Mouse (Mus musculus): ENCODE measurements around the gene Ccser2. TPM values are rescaled to one million over a fixed set of nuclear protein-coding genes. Genes with fewer than 3 reads are reported as not detected.
A peak's percentile ranks its signal among the peaks of the same experiment; 100 is the strongest.

Ccser2 gene
- polyA plus RNA-seq, 1 experiment from 2014 or later, result 34.8 TPM

GRCm38 (mm10) chr14:36852972-36853371 is 115.6 kb downstream of the Ccser2 start:
- 48% methylated on average over 4 of the region's 4 CpGs for WGBS
- no peaks in the 10 kb centered on the region for H3K27me3 ChIP-seq (ENCODE audit: insufficient read depth, low read length)
- no peak for TF ChIP-seq CTCF (IDR thresholded peaks at IDR 0.05; ENCODE audit: low read depth)
- no peak overlapping the region for H3K9ac ChIP-seq
- no peak overlapping the region for H3K4me3 ChIP-seq (ENCODE audit: low read depth, low read length)
- ATAC-seq (ENCODE audit: insufficient read depth) (no peak), DNase-seq (peak; percentile 61)
- no peak overlapping the region for H3K4me2 ChIP-seq
- H3K27ac ChIP-seq (ENCODE audit: low read depth), result no peak overlapping the region
- no peaks in the 10 kb centered on the region for H3K36me3 ChIP-seq (ENCODE audit: insufficient read depth)
- H3K4me1 ChIP-seq (ENCODE audit: insufficient read depth), result no peaks in the 10 kb centered on the region
- H3K9me3 ChIP-seq (ENCODE audit: low read depth, low read length), result no peaks in the 10 kb centered on the region

DNA sequence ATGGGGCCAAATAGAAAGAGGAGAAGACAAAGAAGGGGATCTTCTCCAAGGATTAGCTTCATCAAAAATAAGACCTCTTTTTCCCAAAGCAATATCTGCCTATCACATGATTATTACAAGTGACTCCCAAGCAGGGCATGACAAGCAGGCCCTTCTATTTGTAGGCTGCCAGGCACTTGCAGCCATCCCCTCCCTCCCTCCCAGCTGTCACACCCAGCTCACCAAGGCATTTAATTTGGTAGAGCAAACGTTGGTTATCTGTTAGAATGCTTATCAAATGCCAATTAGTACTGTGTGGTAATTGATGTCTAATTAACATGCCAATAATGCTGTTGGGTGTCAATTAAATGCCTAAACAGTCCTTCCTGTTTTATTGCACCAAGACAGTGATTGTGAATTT is 119.7 kb downstream of the Ccser2 start:
- DNase-seq, result no peak
- ATAC-seq (ENCODE audit: insufficient read depth), result no peak
- Histone ChIP-seq H3K36me3 (ENCODE audit: insufficient read depth) (no peaks in the 10 kb centered on the region), H3K27me3 (ENCODE audit: insufficient read depth, low read length) (no peaks in the 10 kb centered on the region), H3K4me1 (ENCODE audit: insufficient read depth) (no peaks in the 10 kb centered on the region), H3K4me2 (no peak overlapping the region), H3K9me3 (ENCODE audit: low read depth, low read length) (no peaks in the 10 kb centered on the region), H3K27ac (ENCODE audit: low read depth) (no peak overlapping the region), H3K4me3 (ENCODE audit: low read depth, low read length) (no peak overlapping the region), H3K9ac (no peak overlapping the region)
- WGBS, result 6% methylated on average over 1 of the region's 1 CpGs
- TF ChIP-seq CTCF (IDR thresholded peaks at IDR 0.05; ENCODE audit: low read depth), result no peak

Other genes starting within 250 kb of the Ccser2 start
- gene Rgr, start 80.2 kb upstream of the Ccser2 start, polyA plus RNA-seq (2014; fragmentation: Nextera tagmentation; extraction: Ambion mirVana), result not detected in 2 replicates
- gene Lrit1, start 86.1 kb upstream of the Ccser2 start, polyA plus RNA-seq (2014; fragmentation: Nextera tagmentation; extraction: Ambion mirVana), result not detected in 2 replicates
- gene Lrit2, start 99.2 kb upstream of the Ccser2 start, polyA plus RNA-seq (2014; fragmentation: Nextera tagmentation; extraction: Ambion mirVana), result not detected in 2 replicates
- gene Cdhr1, start 129.6 kb upstream of the Ccser2 start, polyA plus RNA-seq (2014; fragmentation: Nextera tagmentation; extraction: Ambion mirVana), result not detected in 2 replicates
- 0.28 and 0.37 TPM in 2 replicates for gene 2610528A11Rik, start 145.2 kb upstream of the Ccser2 start, polyA plus RNA-seq (2014; fragmentation: Nextera tagmentation; extraction: Ambion mirVana)
- gene Ghitm, start 166.5 kb upstream of the Ccser2 start, polyA plus RNA-seq (2014; fragmentation: Nextera tagmentation; extraction: Ambion mirVana), result 186 and 193 TPM in 2 replicates

Data from lung, embryonic 14.5 days (tissue).